Mouse (Mus musculus) CD4-positive naive resting alpha-beta T cell, adult 76 days (primary cell): Measurements from ENCODE around the gene Prr22. TPM values are rescaled to one million over a fixed set of nuclear protein-coding genes. Genes with fewer than 3 reads are reported as not detected.

Experiments
- total RNA-seq: library from RNA; stranded (reverse); gene quantifications from one replicate; pipeline ENCODE4 v1.2.4, GENCODE M21; 2023

The Prr22 gene
- 0.70 TPM for total RNA-seq

DNA sequence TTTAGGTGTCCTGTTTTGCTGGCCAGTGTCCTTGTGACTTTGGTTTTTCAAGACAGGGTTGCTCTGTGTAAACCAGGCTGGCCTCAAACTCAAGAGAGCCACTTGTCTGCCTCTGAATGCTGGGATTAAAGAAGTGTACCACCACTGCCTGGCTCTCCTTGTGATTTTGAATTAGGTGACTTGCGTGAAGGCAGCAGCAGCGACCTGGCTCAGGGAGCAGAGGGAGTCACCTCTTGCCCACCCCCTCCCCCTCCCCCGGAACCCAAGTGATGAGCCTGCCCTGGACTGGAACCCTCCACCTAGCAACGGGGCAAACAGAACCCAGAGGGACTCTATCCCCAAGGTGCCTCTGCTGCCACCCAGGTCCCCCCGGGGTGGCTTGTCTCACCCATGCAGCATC, at the start of gene Prr22:
Gene Prr22, plus strand, starts transcription at position 301 of the 400 bp plus-strand sequence.

DNA sequence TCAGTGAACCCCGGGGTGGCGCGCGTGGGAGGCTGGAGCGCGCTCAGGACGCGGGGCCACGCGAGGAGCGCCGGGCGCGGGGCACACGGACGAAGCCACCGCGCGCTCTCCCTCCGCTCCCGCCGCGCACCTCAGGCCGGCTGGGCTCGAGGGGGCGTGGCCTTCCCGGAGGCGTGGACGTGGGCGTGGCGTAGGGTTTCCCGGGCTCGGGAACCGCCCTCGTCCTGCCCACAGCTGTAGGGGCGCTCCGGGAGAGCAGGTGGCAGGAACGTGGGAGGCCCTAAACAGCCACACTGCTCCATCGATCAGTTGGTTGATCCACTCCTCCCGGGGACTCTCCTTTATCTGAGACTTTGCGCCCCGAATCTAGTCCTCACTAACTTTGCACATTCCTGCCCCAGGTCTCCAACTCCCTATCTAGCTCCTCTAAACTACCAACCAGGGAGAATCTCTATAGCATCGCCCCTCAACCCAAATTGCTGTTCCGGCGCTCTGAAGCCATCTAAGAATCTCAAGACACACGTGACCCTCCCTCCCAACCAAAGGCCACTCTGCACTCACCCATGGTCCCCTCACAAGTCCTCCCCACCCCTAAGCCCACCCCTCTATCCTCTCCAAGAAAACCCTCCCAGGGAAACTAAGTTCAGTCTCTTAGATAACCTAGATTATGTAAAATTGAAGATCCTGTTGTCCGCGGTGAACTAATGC, 12.5 kb upstream of the Prr22 start, which contains the start of gene Nrtn:
Gene Nrtn, minus strand, starts transcription at position 115 of the 708 bp plus-strand sequence.

DNA sequence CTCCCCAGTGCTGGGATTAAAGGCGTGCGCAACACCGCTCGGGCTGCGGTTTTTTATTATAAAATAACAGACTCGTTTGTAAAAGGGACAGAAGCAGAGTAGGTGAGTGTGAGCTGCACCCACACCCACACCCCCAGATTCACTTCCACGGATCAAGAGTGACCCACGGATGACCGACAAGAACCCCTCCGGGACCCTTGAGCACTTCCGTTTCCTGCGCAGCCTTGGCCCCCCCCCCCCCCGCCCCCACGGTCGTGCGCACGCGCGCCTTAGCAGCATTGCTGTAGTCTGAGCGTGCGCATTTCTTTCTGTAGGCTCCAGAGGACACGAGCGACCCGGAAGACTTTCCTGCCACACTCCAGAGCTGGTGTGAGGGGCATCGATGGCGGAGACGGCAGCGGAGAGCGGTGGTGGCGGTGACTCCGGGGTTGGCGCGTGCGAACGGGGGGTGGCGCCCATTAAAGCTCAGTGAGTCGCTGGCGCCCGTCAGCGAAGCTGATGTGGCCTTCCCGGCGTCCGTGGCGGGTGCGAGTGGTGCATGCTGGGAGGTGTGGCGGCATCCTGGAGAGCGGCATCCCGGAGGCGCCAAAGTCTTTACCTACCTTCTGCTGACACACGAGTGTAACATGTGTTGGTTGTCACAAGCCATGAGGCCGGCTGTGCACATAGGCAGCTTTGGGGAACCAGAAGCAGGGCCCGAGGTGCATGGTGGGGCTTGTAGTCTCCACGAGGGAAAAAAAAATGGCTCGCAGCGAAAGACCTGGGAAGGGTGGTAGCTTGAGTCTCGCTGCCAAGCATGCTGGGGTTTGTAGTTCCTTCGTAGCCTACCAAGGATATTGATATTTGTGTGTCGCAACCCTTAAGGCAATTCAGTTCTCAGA, 5.3 kb upstream of the Prr22 start, which contains the start of gene Dus3l:
Gene Dus3l, plus strand, starts transcription at position 284 of the 881 bp plus-strand sequence.

Other genes with a start within 250 kb of the Prr22 start
- gene Gm20219, start 215.9 kb upstream of the Prr22 start, total RNA-seq, result 9.5 TPM
- 498 TPM for gene Safb2, start 185.7 kb upstream of the Prr22 start, total RNA-seq
- gene Safb, start 185.4 kb upstream of the Prr22 start, total RNA-seq, result 329 TPM
- gene 2410015M20Rik, start 160.5 kb upstream of the Prr22 start, total RNA-seq, result 88.1 TPM
- 1,881 TPM for gene Rpl36, start 156.8 kb upstream of the Prr22 start, total RNA-seq
- gene Lonp1, start 143.4 kb upstream of the Prr22 start, total RNA-seq, result 53.2 TPM
- 0.64 TPM for gene Catsperd, start 142.1 kb upstream of the Prr22 start, total RNA-seq
- 105 TPM for gene Ranbp3, start 97.0 kb upstream of the Prr22 start, total RNA-seq
- 40.0 TPM for gene Ndufa11, start 52.5 kb upstream of the Prr22 start, total RNA-seq
- gene Vmac, start 52.2 kb upstream of the Prr22 start, total RNA-seq, result 9.0 TPM
- gene Nrtn, start 12.7 kb upstream of the Prr22 start, total RNA-seq, result not detected
- 54.3 TPM for gene Dus3l, start 5.5 kb upstream of the Prr22 start, total RNA-seq
- gene Rfx2, start 60.8 kb downstream of the Prr22 start, total RNA-seq, result 11.5 TPM
- gene Acsbg2, start 104.2 kb downstream of the Prr22 start, total RNA-seq, result not detected
- gene 1700061G19Rik, start 105.2 kb downstream of the Prr22 start, total RNA-seq, result 0.47 TPM
- 32.9 TPM for gene Mllt1, start 165.2 kb downstream of the Prr22 start, total RNA-seq
- not detected for gene Acer1, start 211.9 kb downstream of the Prr22 start, total RNA-seq
- 19.8 TPM for gene Clpp, start 220.1 kb downstream of the Prr22 start, total RNA-seq
- 9.5 TPM for gene Alkbh7, start 227.1 kb downstream of the Prr22 start, total RNA-seq
- gene Pspn, start 229.8 kb downstream of the Prr22 start, total RNA-seq, result not detected
- 64.2 TPM for gene Gtf2f1, start 241.0 kb downstream of the Prr22 start, total RNA-seq
- gene Gm17949, start 241.2 kb downstream of the Prr22 start, total RNA-seq, result not detected